Mouse (Mus musculus): ENCODE measurements around the gene Trp53bp2.

DNA sequence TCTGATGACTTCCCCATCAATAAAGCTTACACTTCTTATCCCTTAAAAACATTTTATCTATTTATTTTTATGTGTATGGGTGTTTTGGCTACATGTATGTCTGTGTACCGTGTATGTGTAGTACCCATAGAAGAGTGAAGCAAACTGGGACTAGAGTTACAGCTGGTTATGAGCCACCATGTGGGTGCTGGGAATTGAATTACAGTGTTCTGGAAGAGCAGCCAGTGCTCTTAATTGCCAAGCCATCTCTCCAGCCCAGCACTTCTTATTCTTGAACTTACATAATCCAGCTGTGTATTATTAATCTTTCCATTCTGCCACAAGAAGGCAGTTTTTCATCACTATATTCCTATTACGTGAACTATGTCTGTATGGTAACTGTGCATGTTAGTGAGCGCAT lies 10.5 kb downstream of the Trp53bp2 start:
- TF ChIP-seq POLR2A (IDR thresholded peaks at IDR 0.05; ENCODE audit: low read depth, low read length), result no peak
- no peak for TF ChIP-seq CTCF (IDR thresholded peaks at IDR 0.05; ENCODE audit: borderline replicate concordance, insufficient read depth, low read length)

All from embryonic fibroblast, embryonic 13.5 days (primary cell).